Mouse (Mus musculus) brain, embryonic 14.5 days (tissue): ENCODE measurements around the gene Gm10277. TPM values are rescaled to one million over a fixed set of nuclear protein-coding genes. Genes with fewer than 3 reads are reported as not detected.

Experiments used
- DNase-seq: peaks from one replicate; pipeline ENCODE4 v3.0.0-alpha.2; 2011; ENCODE audit warnings: low read depth
- CTCF ChIP-seq: fragments of 200-500 bp; IDR thresholded peaks from 2 replicates; pipeline ENCODE4 v1.5.1; 2012; ENCODE audit warnings: inconsistent platforms, mild to moderate bottlenecking, moderate library complexity, borderline replicate concordance; ENCODE audit not compliant: insufficient read depth, insufficient read length; ENCODE audit errors: extremely low read depth
- POLR2A ChIP-seq: fragments of 200-500 bp; IDR thresholded peaks from 2 replicates; pipeline ENCODE4 v1.6.1; 2012; ENCODE audit warnings: mild to moderate bottlenecking, inconsistent platforms, borderline replicate concordance; ENCODE audit not compliant: poor library complexity, insufficient read depth, insufficient read length, severe bottlenecking; ENCODE audit errors: extremely low read depth
- polyA plus RNA-seq: library from polyadenylated mRNA; depleted of rRNA; stranded (reverse); fragments of >200 nt; gene quantifications from 2 replicates; pipeline ENCODE4 v1.2.3, GENCODE M21; 2012

Gene Gm10277
- polyA plus RNA-seq, 1 experiment: not detected

GRCm38 (mm10) chr11:77783211-77783746 is 4.3 kb downstream of the Gm10277 start:
- TF ChIP-seq CTCF (no peak), POLR2A (no peak)
- peak; percentile 30 for DNase-seq

GRCm38 (mm10) chr11:77782104-77782815 is 5.3 kb downstream of the Gm10277 start:
- DNase-seq: no peak
- no peak for TF ChIP-seq POLR2A
- TF ChIP-seq CTCF: no peak

GRCm38 (mm10) chr11:77781088-77781487 is 6.5 kb downstream of the Gm10277 start:
- no peak for DNase-seq
- no peak for TF ChIP-seq CTCF
- TF ChIP-seq POLR2A: no peak

GRCm38 (mm10) chr11:77779240-77779639 is 8.3 kb downstream of the Gm10277 start:
- no peak for DNase-seq
- TF ChIP-seq CTCF (no peak), POLR2A (no peak)

GRCm38 (mm10) chr11:77777937-77778336 is 9.6 kb downstream of the Gm10277 start:
- TF ChIP-seq CTCF: no peak
- no peak for TF ChIP-seq POLR2A
- DNase-seq: no peak

- TF ChIP-seq POLR2A: no peak
- no peak for TF ChIP-seq CTCF
Observed at GRCm38 (mm10) chr11:77777436-77777835, 10.1 kb downstream of the Gm10277 start.

GRCm38 (mm10) chr11:77775701-77776400 is 11.7 kb downstream of the Gm10277 start:
- peak; percentile 83 for DNase-seq
- TF ChIP-seq CTCF: no peak
- no peak for TF ChIP-seq POLR2A

More at GRCm38 (mm10) chr11:77777436-77777835, 10.1 kb downstream of the Gm10277 start:
- no peak for DNase-seq

GRCm38 (mm10) chr11:77771879-77772713 is 15.5 kb downstream of the Gm10277 start:
- DNase-seq: no peak
- TF ChIP-seq CTCF: no peak
- no peak for TF ChIP-seq POLR2A

- DNase-seq: no peak
- no peak for TF ChIP-seq CTCF
- TF ChIP-seq POLR2A: no peak
Observed at GRCm38 (mm10) chr11:77770346-77770745, 17.2 kb downstream of the Gm10277 start.

GRCm38 (mm10) chr11:77769496-77769895 is 18.1 kb downstream of the Gm10277 start:
- DNase-seq: no peak
- no peak for TF ChIP-seq CTCF
- no peak for TF ChIP-seq POLR2A

- peak; percentile 55 for DNase-seq
- TF ChIP-seq CTCF (peak; percentile 36; the same call in 1 of the 2 replicates), POLR2A (no peak)
Observed at GRCm38 (mm10) chr11:77766351-77767001, 21.1 kb downstream of the Gm10277 start.

GRCm38 (mm10) chr11:77765459-77765777 is 22.1 kb downstream of the Gm10277 start:
- no peak for DNase-seq
- TF ChIP-seq POLR2A (no peak), CTCF (no peak)
